Mouse (Mus musculus): ENCODE data around the gene Rapgef2. TPM values are rescaled to one million over a fixed set of nuclear protein-coding genes. Genes with fewer than 3 reads are reported as not detected.

The Rapgef2 gene
- total and polyA plus RNA-seq, 2 experiments from 2014 or later, result 9.6 to 56.9 TPM

- Histone ChIP-seq H3K4me3 (ENCODE audit: low read depth, low read length) (no peak overlapping the region), H3K36me3 (ENCODE audit: insufficient read depth, low read length) (no peaks in the 10 kb centered on the region), H3K4me1 (ENCODE audit: insufficient read depth, low read length) (0 out of 2 replicates have a peak, but pooled peaks cover 1% of the 10 kb centered on the region), H3K27ac (ENCODE audit: low read depth, low read length) (no peak overlapping the region), H3K9ac (replicated peaks; ENCODE audit: low read length, poor library complexity, severe bottlenecking) (no peak overlapping the region), H3K9me3 (ENCODE audit: low read length) (no peaks in the 10 kb centered on the region), H3K4me2 (ENCODE audit: low read depth, low read length, poor library complexity, severe bottlenecking) (no peak overlapping the region), H3K27me3 (ENCODE audit: insufficient read depth, low read length) (no peaks in the 10 kb centered on the region)
- DNase-seq (ENCODE audit: low spot score), result no peak
- TF ChIP-seq CTCF (IDR thresholded peaks at IDR 0.05), result no peak
- WGBS, result 81% methylated on average over 14 of the region's 14 CpGs
- no peak for ATAC-seq (ENCODE audit: low FRiP score)
Observed at GRCm38 (mm10) chr3:79028153-79028878, 258.0 kb downstream of the Rapgef2 start.

GRCm38 (mm10) chr3:79025983-79026382 is 260.3 kb downstream of the Rapgef2 start:
- 92% methylated on average over 3 of the region's 3 CpGs for WGBS
- no peak overlapping the region for H3K9ac ChIP-seq (replicated peaks; ENCODE audit: low read length, poor library complexity, severe bottlenecking)
- H3K4me2 ChIP-seq (ENCODE audit: low read depth, low read length, poor library complexity, severe bottlenecking), result no peak overlapping the region
- H3K36me3 ChIP-seq (ENCODE audit: insufficient read depth, low read length), result no peaks in the 10 kb centered on the region
- no peak overlapping the region for H3K4me3 ChIP-seq (ENCODE audit: low read depth, low read length)
- 0 out of 2 replicates have a peak, but pooled peaks cover 6% of the 10 kb centered on the region for H3K4me1 ChIP-seq (ENCODE audit: insufficient read depth, low read length)
- no peaks in the 10 kb centered on the region for H3K27me3 ChIP-seq (ENCODE audit: insufficient read depth, low read length)
- TF ChIP-seq CTCF (IDR thresholded peaks at IDR 0.05), result no peak
- no peak for DNase-seq (ENCODE audit: low spot score)
- no peak overlapping the region for H3K27ac ChIP-seq (ENCODE audit: low read depth, low read length)
- H3K9me3 ChIP-seq (ENCODE audit: low read length), result no peaks in the 10 kb centered on the region
- ATAC-seq (ENCODE audit: low FRiP score), result no peak

GRCm38 (mm10) chr3:79023735-79024328 is 262.5 kb downstream of the Rapgef2 start:
- peak; percentile 65 for ATAC-seq (ENCODE audit: low FRiP score)
- H3K9me3 ChIP-seq (ENCODE audit: low read length), result no peaks in the 10 kb centered on the region
- TF ChIP-seq CTCF (IDR thresholded peaks at IDR 0.05), result no peak
- H3K27me3 ChIP-seq (ENCODE audit: insufficient read depth, low read length), result no peaks in the 10 kb centered on the region
- H3K4me3 ChIP-seq (ENCODE audit: low read depth, low read length), result no peak overlapping the region
- 0 out of 2 replicates have a peak, but pooled peaks cover 6% of the 10 kb centered on the region for H3K4me1 ChIP-seq (ENCODE audit: insufficient read depth, low read length)
- DNase-seq (ENCODE audit: low spot score), result peak; percentile 46
- H3K27ac ChIP-seq (ENCODE audit: low read depth, low read length), result peak overlapping the region; percentile 66
- no peak overlapping the region for H3K4me2 ChIP-seq (ENCODE audit: low read depth, low read length, poor library complexity, severe bottlenecking)
- no peak overlapping the region for H3K9ac ChIP-seq (replicated peaks; ENCODE audit: low read length, poor library complexity, severe bottlenecking)
- 51% methylated on average over 6 of the region's 6 CpGs for WGBS
- no peaks in the 10 kb centered on the region for H3K36me3 ChIP-seq (ENCODE audit: insufficient read depth, low read length)

GRCm38 (mm10) chr3:79022690-79023089 is 263.6 kb downstream of the Rapgef2 start:
- Histone ChIP-seq H3K4me1 (ENCODE audit: insufficient read depth, low read length) (0 out of 2 replicates have a peak, but pooled peaks cover 6% of the 10 kb centered on the region), H3K9me3 (ENCODE audit: low read length) (no peaks in the 10 kb centered on the region), H3K27me3 (ENCODE audit: insufficient read depth, low read length) (no peaks in the 10 kb centered on the region), H3K36me3 (ENCODE audit: insufficient read depth, low read length) (no peaks in the 10 kb centered on the region), H3K27ac (ENCODE audit: low read depth, low read length) (peak overlapping the region; percentile 66; the same call in 1 of the 2 replicates), H3K4me3 (ENCODE audit: low read depth, low read length) (no peak overlapping the region), H3K4me2 (ENCODE audit: low read depth, low read length, poor library complexity, severe bottlenecking) (no peak overlapping the region), H3K9ac (replicated peaks; ENCODE audit: low read length, poor library complexity, severe bottlenecking) (no peak overlapping the region)
- TF ChIP-seq CTCF (IDR thresholded peaks at IDR 0.05), result no peak
- 70% methylated on average over 4 of the region's 4 CpGs for WGBS
- DNase-seq (ENCODE audit: low spot score), result no peak
- ATAC-seq (ENCODE audit: low FRiP score), result no peak

- Histone ChIP-seq H3K36me3 (ENCODE audit: insufficient read depth, low read length) (no peaks in the 10 kb centered on the region), H3K9me3 (ENCODE audit: low read length) (no peaks in the 10 kb centered on the region), H3K9ac (replicated peaks; ENCODE audit: low read length, poor library complexity, severe bottlenecking) (no peak overlapping the region), H3K27ac (ENCODE audit: low read depth, low read length) (no peak overlapping the region), H3K4me2 (ENCODE audit: low read depth, low read length, poor library complexity, severe bottlenecking) (no peak overlapping the region), H3K4me3 (ENCODE audit: low read depth, low read length) (no peak overlapping the region), H3K4me1 (ENCODE audit: insufficient read depth, low read length) (no peaks in the 10 kb centered on the region), H3K27me3 (ENCODE audit: insufficient read depth, low read length) (no peaks in the 10 kb centered on the region)
- DNase-seq (ENCODE audit: low spot score) (no peak), ATAC-seq (ENCODE audit: low FRiP score) (no peak)
- no peak for TF ChIP-seq CTCF (IDR thresholded peaks at IDR 0.05)
- WGBS, result 88% methylated on average over 4 of the region's 4 CpGs
Observed at GRCm38 (mm10) chr3:79017440-79017839, 268.9 kb downstream of the Rapgef2 start.

GRCm38 (mm10) chr3:79016830-79017229 is 269.5 kb downstream of the Rapgef2 start:
- no peak overlapping the region for H3K4me3 ChIP-seq (ENCODE audit: low read depth, low read length)
- no peak overlapping the region for H3K9ac ChIP-seq (replicated peaks; ENCODE audit: low read length, poor library complexity, severe bottlenecking)
- WGBS, result 88% methylated on average over 9 of the region's 9 CpGs
- no peaks in the 10 kb centered on the region for H3K36me3 ChIP-seq (ENCODE audit: insufficient read depth, low read length)
- H3K4me1 ChIP-seq (ENCODE audit: insufficient read depth, low read length), result no peaks in the 10 kb centered on the region
- ATAC-seq (ENCODE audit: low FRiP score) (no peak), DNase-seq (ENCODE audit: low spot score) (no peak)
- no peak for TF ChIP-seq CTCF (IDR thresholded peaks at IDR 0.05)
- H3K4me2 ChIP-seq (ENCODE audit: low read depth, low read length, poor library complexity, severe bottlenecking), result no peak overlapping the region
- H3K27ac ChIP-seq (ENCODE audit: low read depth, low read length), result no peak overlapping the region
- no peaks in the 10 kb centered on the region for H3K9me3 ChIP-seq (ENCODE audit: low read length)
- no peaks in the 10 kb centered on the region for H3K27me3 ChIP-seq (ENCODE audit: insufficient read depth, low read length)

Data from midbrain, postnatal 0 days (tissue).